Mouse (Mus musculus): Measurements from ENCODE around the gene Scn8a.
"Not testable (repeated sequence)": the region's sequence is repeated elsewhere in the genome, so short reads cannot be mapped to it uniquely, and the experiment has no call there.

The Scn8a gene

GRCm38 (mm10) chr15:100869558-100869957 is at the start of gene Scn8a:
Gene Scn8a (plus strand): TSS chr15:100869858.
- DNase-seq: no peak

GRCm38 (mm10) chr15:100821824-100822223 is 47.8 kb upstream of the Scn8a start:
- no peak for DNase-seq

GRCm38 (mm10) chr15:100822370-100822769 is 47.3 kb upstream of the Scn8a start:
- DNase-seq: not testable (repeated sequence)

GRCm38 (mm10) chr15:100825249-100825856 is 44.3 kb upstream of the Scn8a start:
- peak; percentile 69 for DNase-seq

GRCm38 (mm10) chr15:100826076-100826475 is 43.6 kb upstream of the Scn8a start:
- DNase-seq: peak; percentile 59

GRCm38 (mm10) chr15:100829775-100830174 is 39.9 kb upstream of the Scn8a start:
- DNase-seq: peak; percentile 86

GRCm38 (mm10) chr15:100830682-100831081 is 39.0 kb upstream of the Scn8a start:
- no peak for DNase-seq

GRCm38 (mm10) chr15:100832144-100832543 is 37.5 kb upstream of the Scn8a start:
- peak; percentile 66 for DNase-seq

- peak; percentile 64 for DNase-seq
These were observed 36.9 kb upstream of the Scn8a start for GRCm38 (mm10) chr15:100832784-100833183.

GRCm38 (mm10) chr15:100836729-100837128 is 32.9 kb upstream of the Scn8a start:
- no peak for DNase-seq

GRCm38 (mm10) chr15:100838607-100839207 is 31.0 kb upstream of the Scn8a start:
- DNase-seq: peak; percentile 61

GRCm38 (mm10) chr15:100844336-100844735 is 25.3 kb upstream of the Scn8a start:
- no peak for DNase-seq

GRCm38 (mm10) chr15:100845049-100845879 is 24.4 kb upstream of the Scn8a start:
- DNase-seq: no peak

- no peak for DNase-seq
These were observed 22.5 kb upstream of the Scn8a start for GRCm38 (mm10) chr15:100847193-100847592.

- DNase-seq: no peak
These were observed 12.1 kb upstream of the Scn8a start for GRCm38 (mm10) chr15:100857586-100857985.

GRCm38 (mm10) chr15:100860856-100861255 is 8.8 kb upstream of the Scn8a start:
- no peak for DNase-seq

- DNase-seq: no peak
These were observed 4.1 kb upstream of the Scn8a start for GRCm38 (mm10) chr15:100865556-100865955.

- DNase-seq: peak; percentile 72
These were observed 530 bp downstream of the Scn8a start for GRCm38 (mm10) chr15:100870001-100870774.

GRCm38 (mm10) chr15:100870775-100871106 is 1.1 kb downstream of the Scn8a start:
- DNase-seq: peak; percentile 55

- no peak for DNase-seq
These were observed 1.7 kb downstream of the Scn8a start for GRCm38 (mm10) chr15:100871107-100872011.

- no peak for DNase-seq
These were observed 3.5 kb downstream of the Scn8a start for GRCm38 (mm10) chr15:100873155-100873554.

GRCm38 (mm10) chr15:100879073-100879472 is 9.4 kb downstream of the Scn8a start:
- DNase-seq: no peak
